Mouse (Mus musculus) thymus, postnatal 36 days (tissue): ENCODE measurements around the gene Wdfy4.

Experiments used
- DNase-seq, 2 experiments: peaks; one replicate each; pipeline ENCODE4 v3.0.0; 2022; ENCODE audit warnings: mixed read lengths in 2 of 2

Gene Wdfy4

DNA sequence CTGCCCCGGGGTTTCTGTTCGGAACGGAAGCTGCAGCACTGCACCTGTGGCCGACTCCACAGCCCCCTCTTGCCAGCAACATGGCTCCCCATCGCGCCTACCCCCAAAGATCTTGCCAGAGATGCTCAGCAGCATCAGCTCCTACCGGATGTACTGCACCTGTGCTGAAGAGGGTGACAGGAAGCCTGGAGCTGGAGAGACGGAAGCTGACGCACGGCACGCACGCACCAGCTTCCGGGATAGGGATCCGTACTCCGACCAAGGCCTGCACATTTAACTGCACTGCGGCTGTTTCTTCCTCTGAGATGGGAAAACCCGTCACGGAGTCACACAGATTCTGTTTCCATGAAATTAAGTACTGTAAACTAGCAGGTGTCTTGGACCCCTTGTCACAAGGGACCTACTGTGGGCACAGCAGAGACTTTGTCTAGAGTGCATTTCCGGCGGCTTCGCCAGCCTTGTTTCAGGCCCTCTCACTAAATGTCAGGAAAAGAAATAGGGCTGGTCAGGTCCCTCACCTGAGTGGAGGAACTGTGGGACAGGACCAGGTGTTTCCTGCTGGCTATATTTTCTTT, 4.6 kb upstream of the Wdfy4 start:
- no peak for DNase-seq

DNA sequence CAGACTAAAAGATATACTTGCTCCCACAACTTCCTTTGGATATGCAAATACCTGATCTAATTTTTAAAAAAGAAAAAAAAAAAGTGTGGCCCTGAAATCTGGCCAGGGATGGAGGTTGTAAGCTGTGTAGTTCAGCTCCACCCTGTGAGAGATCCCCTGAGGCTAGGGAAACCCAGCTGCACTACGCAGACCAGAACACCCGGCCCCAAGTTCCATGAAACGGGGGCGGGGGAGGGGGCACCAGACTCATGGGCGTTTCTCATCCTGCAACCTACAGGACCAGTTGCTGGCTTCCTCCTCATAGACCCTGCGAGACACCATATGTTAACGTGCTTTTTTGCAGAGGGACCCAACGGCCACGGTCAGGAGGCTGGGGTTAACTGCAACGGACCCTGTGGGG, 3.9 kb upstream of the Wdfy4 start:
- no peak for DNase-seq

DNA sequence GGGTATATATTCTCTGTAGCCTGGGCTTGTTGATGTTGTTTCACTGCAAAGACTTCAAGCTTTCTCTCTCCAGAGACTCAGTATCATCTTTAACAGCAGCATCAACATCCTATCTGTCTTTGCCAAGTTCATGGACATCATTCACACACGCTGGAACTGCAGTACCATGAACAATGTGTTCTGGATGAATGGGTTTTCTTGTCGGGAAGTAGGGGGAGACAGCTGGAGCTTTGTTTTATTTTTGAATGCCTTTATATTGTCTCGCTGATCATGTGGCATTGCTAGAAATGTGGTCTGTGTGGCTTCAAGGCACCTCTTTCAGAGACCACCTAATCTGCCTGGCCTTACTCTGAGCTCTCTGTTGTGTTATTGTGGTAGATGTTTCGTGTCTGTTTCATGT, 1.9 kb upstream of the Wdfy4 start:
- no peak for DNase-seq

DNA sequence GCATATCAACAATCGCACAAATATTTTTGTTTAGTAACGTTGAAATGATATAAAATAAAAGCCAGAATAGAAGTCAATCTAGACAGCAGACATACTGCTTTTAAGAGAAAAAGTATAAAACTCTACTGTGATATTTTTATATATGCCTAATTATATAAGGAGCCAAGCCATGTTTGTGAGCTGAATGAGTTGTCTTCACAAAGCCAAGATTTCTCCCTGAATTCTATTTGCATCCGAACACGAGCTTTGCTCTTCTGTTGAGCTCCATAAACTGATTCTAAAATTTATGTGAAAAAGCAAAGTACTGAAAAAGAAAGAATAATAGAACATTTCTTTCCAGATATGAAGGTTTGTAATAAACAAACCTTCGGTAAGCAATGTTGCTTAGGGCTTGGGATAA, 5.2 kb downstream of the Wdfy4 start:
- no peak for DNase-seq

DNA sequence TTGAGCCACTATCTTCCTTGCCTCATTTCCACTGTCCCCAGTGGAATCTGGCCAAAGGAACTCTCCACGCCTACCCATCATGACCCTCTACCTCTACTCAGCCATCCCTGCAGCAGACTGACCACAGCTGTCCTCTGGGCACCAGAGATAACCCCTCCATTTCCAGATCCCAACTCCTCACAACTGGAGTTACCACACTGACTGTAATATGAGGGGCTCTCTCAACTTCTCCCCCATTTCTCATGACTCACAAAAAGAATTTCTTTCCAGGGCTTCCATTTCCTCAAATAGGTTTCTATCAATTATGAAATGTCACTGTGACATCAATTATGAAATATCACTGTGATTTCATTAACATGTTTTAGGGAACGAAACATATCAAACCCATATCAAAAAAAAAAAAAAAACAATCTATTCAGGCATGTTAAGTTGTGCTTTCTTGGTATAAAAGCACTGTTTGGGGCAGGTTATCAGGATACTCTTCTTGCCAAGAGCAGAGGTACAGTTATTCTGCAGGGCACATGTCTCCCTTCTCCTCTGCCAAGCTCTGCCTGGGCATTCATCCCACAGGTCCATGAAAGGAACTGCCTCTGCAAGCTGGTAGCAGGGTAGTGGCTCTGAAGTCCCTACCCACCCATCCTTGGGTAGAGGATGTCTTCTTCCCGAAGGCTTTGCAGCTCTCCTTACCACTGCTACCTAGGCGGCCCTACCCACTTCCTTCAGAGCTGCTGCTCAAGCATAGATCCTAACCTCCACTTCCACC, 10.1 kb downstream of the Wdfy4 start:
- DNase-seq, result no peak

DNA sequence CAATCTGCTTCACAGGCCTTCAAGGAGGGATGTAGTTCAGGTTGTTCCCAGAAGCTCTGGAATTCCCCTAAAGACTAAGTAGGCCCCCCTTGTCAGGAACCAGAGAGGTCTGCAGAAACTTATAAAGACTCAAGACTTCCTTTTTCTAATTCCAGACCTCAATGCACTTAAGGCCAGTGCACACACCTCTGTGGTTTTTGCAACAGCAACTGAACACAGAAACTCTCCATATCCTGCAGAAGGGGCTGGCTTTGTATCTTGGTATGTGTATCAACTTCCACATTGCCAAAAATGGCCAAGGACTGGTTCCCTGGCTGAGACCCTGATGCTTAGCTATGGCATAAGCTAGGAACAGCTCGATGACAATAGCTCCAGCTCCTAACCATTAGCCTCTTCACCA, 13.4 kb downstream of the Wdfy4 start:
- DNase-seq, result no peak

DNA sequence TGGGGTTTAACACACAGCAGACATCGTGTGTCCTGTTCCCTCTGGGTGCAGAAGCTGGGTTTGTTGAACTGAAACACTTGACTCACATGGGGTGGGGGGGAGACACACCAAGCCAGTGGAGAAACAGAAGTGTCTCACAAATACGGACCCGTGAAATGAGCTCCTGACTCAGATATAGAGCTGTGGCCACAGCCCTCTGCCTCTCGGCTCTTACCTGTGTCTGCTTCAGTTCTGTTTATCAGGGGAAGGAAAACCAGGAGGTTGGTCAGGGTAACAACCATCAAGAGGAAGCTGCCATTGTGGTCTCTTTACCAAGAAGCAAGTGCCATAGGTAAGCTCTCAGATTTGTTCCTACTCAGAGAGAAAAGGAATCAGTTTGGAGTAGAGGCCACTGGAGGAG, 16.6 kb downstream of the Wdfy4 start:
- no peak for DNase-seq

DNA sequence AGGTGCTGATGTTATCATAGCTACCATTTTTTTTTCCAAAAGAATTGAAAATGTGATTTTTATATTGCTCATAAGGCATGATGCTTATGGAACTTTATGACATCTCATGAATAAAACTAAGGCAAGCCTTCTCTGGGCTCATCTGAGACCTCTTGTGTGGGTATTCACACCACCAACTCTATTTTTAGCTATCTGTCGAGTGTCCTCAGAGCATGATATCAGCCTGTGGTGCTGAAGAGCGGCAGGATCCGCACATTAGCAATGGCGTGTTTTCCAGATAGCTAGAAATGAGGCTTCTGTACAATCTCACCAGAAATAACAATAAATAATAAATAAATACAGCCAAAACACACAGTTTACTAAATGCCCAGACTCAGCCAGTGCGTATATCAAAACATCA, 23.1 kb downstream of the Wdfy4 start:
- DNase-seq, result no peak

DNA sequence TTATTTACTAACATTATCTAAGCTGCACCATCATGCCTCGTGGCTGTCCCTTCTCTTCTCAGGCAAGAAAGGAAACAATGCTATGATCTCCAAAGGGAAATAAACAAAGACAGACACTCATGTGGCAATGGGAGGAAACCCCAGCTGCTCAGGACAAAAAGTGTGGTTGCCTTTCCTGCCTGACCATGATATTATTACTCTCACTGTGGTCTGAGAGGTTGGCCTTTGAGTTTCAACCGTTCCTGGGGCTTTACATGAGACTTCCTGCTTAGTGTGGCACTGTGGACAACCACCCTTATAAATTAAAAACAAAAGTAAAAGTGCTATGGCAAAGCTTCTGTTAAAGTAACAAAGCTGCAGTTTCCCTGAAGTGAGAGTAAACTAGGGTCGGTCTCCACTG, 27.0 kb downstream of the Wdfy4 start:
- no peak for DNase-seq

DNA sequence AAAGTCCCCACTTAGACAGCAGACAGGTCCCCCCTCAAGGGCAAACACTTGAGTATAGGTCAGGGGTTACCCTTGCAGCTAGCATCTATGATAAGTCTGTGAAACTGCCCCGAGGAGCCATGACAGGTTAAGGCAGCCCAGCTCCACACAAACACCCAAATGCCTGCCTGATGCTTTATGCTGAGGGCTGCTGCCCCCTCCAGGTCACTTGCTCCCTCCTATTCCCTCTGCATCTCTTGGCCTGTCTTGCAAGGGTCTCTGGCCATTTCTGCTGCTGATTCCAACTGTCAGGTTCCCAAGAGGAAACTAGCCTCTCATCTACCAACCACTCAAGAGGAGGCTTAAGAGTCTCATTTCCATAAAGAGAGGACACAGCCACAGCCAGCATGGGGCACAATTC, 32.4 kb downstream of the Wdfy4 start:
- peak in 1 of 2 experiments; percentile 11 for DNase-seq

DNA sequence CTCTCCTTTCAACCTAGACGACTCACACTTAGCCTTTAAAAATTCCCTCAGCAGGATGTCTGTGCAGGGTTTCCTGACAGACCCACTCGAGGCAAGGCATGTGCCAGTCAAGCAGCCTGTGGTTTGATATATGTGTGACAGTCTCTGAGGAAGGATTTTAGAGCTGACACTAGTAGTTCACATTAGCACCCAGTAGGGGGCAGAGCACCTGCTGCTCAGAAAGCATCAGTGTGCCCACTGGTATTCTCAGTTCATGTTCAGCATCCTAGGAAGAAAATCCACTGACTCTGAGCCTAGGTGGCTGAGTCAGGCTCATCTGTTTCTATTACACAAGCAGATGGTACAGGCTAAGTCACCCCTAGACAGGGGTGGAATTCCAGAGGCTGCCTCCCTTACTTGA, 39.0 kb downstream of the Wdfy4 start:
- DNase-seq, result no peak

DNA sequence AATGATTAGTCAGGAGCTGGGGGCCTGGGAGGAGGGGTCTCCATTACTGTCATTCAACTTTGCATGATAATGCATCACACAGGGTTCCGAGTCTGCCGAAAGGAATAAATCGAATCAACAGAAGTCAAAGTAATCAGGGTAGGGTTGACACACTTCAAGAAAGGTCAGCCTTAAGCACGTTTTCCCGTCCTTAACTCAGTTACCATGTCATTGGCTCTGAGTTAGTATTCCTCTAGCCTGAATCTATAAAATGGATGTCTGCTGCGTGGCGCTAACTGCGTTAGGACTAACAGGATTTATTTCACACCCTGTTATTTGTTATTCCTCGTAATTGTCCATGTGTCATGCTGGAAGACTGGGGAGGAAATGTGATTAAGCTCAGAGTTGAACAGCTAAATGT, 48.5 kb downstream of the Wdfy4 start:
- no peak for DNase-seq

DNA sequence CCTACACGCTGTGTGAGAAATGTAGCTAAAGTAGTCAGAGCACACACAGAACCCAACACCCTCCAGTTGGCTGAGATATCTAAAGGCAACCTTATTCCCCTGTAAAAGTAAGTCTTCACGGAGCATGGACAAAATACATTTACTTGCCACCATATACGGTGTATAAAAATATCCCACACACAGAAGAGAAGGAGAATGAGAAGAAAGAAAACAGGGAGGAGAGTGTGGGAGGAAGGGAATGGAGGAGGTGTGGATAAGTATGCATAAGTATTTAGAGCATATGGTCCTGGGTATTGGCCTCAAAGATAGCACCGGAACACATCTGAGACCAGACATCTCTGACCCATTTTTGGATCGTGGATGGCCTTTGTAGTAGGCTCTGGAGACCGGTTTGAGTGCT, 50.1 kb downstream of the Wdfy4 start:
- DNase-seq, result no peak

DNA sequence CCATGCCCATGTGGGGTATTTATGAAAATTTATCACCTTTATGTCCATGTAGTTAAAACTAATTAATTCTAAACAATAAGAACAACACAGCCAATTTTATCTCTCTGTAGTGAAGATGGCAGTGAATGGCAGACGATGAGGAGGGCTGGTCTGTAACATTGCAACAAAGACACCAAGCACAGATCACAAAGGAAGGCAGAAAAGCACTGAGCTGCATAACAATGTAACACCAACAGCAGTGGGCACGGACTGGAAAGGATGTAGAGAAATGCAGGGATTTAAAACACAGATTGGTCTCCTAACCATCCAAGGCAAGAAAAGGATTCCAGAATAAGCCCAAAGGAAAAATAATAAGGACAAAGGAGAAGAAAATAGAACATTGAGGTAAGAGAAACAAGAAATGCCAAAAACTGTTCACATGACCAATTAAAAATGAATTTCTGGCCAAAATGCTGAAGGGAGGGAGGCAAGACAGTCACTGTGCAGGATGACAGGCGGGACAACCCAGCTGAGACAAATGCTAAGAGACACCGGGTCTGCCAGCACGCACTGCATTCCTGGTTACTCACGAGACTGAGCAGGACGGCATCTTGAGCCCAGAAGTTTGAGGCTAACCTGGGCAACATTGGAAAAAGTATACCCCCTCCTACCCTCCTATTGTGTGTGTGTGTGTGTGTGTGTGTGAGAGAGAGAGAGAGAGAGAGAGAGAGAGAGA, 54.1 kb downstream of the Wdfy4 start:
- DNase-seq, result no peak

DNA sequence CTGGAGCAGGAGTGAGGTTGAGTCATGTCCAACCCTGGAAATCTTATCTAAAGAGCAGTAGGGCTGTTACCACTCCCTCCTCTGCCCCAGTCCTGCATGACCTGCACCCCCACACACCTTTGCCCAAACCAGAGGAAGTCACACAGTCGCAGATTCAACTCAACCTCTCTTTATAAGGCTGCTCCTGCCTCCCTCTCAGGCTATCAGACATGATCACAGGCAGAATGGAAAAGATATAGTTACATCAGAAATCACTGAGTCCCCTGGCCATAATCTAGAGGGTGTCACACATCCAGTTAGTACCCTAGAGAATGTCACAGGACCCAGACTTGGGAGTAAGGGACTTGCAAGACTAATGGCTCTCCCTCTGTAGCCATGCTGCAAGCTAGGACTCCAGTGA, 68.7 kb downstream of the Wdfy4 start:
- DNase-seq, result no peak

DNA sequence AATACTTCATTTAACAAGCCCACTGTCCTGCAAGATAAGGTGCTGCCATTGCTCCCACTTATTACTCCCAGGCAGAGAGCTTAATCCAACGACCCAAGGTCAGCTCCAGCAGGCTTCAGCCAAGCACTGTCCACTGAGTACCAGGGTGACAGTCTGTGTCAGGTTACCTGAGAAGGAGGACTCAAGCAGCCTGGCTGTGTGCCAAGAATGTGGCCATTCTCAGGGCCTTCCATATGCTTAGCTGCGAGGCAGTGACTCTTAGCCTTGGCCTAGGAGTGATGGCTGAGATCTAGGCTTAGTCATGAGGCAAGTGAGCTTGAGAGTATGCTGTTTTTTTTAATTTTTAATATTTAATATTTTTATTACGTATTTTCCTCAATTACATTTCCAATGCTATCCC, 80.5 kb downstream of the Wdfy4 start:
- DNase-seq, result no peak

DNA sequence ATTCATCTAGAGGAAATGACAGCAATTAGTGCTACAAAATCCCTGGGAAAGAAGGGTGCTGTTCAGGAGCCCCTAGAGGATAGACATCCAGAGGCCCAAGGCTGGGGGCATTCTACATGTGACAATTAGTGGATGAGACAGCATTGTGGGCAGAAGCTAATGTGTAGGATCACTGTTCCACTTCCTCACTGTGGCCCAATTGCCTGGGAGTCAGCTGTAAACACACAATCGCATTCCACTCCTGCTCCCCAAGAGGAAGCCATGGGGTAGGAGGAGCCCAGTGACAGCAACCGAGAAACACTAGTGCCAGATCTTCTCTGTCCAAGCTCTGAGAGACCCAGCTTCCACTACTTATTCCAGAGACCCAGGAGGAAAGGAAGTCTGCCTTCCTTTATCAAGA, 83.7 kb downstream of the Wdfy4 start:
- no peak for DNase-seq

DNA sequence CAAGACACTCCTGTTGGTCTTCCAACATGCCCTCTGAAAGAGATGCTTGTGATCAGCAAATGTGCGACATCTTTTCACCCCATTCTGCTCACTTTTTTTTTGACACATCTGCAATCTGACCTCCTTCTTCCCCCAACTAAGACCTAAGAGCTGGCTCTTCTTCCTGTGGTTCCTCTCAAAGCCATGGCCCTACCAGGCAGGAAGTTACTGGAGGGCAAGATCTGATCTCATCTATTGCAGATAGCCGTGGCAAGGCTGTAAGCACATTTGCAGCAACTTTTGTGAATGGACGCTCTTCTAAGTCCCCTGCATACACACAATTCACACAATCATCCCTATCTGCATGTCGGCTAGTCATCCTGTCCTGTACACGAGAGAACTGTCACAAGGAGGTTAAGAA, 85.4 kb downstream of the Wdfy4 start:
- DNase-seq, result no peak

DNA sequence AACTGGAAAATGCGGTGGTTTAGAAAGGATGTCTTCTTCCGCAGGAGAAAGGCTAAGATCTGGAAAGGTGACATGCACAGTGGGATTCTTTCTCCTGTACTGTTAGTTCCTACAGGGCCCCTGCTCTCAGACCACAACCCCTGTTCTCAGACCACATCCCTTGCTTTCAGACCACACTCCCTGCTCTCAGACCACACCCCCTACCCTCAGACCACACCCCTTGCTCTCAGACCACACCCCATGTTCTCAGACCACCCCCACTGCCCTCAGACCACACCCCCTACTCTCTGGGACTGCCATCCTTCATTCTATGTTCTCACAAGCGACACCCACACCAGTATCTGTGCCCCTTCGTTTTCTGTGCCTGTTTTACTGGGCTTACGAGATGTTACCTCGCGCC, 86.2 kb downstream of the Wdfy4 start:
- peak; percentile 30 to 46 for DNase-seq

DNA sequence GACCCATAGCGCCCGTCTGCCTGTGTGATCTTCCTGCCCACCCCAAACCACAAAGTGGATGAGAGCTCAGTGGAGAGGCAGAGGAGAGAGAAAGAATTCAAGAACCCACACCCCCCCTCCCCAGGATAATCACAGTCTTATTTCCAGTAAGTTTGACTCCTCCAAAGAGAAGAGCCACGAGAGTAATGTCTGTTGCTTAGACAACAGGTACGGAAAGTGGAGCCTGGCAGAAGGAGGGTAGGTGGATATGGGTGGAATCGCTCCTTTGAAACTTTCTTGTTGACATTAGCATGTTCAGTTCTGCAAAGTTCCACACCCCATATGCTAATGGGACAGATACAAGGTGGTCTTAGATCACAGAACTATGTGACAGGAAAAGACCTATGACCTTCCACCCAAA, 88.8 kb downstream of the Wdfy4 start:
- DNase-seq, result no peak

DNA sequence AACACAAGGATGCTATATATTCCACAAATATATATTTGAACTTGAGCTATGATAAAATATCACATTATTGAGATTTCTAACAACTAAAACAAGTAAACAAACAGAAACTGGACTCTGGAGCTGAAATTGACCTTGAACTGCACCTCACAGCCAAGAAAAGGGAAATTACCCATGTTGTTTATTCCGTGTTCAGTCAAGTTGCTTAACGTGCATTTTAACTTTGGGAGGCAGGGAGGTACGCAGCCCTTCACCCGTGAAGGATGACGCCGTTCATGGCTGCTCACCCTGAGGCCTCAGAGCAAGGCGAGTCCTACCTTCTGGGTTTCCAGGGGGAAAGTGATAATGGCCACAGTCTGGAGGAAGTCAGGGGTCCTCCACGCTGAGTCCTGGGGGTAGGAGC, 102.0 kb downstream of the Wdfy4 start:
- DNase-seq, result no peak

DNA sequence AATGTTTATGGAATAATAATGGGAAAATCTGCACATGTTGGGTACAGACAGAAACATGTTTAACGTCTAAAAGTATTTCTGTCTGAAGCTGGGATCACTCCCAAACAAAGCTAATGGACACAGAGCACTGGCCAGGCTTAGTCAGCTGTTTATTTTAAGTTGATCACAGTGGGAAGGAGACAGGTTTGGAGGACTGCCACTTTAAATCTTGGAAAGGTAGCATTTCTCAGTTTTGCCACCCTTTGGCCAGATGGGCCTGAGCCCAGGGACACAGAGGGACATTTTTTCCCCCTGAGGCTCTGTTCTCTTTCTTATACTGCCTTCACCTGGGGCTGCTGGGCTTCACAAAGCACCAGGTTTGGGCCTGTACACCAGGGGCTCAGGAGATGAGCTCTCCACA, 103.0 kb downstream of the Wdfy4 start:
- DNase-seq, result no peak

DNA sequence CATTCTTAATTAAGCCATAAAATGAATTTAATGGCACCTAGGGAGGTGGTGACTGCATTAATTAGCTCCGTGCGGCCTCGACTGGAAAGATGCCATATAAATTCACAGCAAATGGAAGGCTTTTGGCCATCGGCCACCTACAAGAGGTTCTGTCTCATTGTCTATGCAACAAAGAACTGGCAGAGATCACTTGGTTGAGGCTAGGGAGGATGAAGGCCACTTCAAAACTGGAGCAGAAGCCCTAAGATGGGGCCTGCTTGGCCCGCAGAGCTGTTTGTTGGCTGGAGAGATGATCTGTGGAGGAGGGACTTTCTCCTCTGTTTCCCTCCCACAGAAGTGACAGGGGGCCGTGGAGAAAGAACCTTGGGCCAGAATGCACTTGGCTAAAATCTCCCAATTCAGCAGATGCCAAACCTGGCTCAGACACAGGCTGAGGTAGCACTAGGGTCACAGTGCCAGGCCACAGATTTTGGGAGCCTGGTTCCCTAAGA, 103.9 kb downstream of the Wdfy4 start:
- no peak for DNase-seq

DNA sequence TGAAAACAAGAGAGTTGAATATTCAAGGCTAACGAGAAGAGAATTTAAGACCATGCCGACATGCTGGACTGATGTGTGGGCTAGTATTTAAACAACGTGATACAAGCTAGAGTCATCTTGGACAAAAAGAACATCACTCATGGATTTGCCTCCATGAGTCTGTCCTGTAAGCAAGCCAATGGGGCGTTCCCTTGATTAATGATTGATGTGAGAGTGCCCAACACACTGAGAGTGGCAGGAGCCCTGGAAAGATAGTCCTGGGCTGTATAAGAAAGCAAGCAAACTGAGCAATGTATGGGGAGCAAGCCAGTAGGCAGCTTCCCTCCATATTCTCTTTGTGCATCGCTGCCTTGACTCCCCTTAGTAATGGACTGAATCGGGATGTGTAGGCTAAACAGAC, 106.7 kb downstream of the Wdfy4 start:
- no peak for DNase-seq
